Mouse (Mus musculus): ENCODE results near the gene Nek1. TPM values are rescaled to one million over a fixed set of nuclear protein-coding genes. Genes with fewer than 3 reads are reported as not detected.
A peak's percentile ranks its signal among the peaks of the same experiment; 100 is the strongest.
"Not testable (repeated sequence)": the region's sequence is repeated elsewhere in the genome, so short reads cannot be mapped to it uniquely, and the experiment has no call there.

The Nek1 gene
- total RNA-seq, 4 experiments from 2014 or later: 27.7 to 35.2 (median 30.7) TPM

- not testable (repeated sequence) for DNase-seq (ENCODE audit: low spot score in 2 of 2)
Observed at GRCm38 (mm10) chr8:60984260-60985010, 8.6 kb upstream of the Nek1 start.

DNA sequence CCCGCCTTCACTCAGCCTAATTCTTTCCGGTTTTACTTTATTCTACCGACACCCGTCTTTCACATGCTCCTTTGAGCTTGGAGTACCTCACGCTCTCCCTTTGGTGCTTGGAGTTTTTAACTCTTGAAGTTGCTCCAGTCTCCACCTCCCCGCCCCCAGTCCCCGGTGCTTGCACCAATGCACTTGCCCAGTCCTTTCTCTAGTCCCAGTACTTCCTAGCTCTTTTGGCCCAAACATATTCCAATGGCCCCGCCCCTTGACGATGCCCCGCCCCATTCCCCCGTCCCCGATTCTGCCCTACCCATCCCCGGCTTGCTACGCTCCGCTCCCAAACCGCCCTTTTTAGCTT, 460 bp upstream of the Nek1 start:
- peak in 1 of 2 experiments; percentile 63 for DNase-seq (ENCODE audit: low spot score in 2 of 2)

DNA sequence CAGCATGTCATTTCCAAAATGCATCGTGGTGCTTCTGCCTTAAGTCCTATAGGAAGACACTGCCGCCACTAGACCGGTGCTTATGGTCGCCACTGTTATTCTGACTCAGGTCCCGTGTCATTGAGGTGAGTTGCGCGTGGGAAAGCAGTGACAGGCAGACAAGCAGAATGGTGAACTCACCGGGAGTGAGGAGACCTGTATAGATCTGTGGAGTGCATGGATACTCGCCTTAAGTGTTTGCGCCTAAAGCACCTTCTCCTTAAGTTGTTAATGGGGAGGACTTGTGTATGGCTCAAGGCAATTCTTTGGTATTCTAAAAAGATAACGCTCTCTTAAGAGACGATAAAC, 618 bp downstream of the Nek1 start:
- no peak for DNase-seq (ENCODE audit: low spot score in 2 of 2)

DNA sequence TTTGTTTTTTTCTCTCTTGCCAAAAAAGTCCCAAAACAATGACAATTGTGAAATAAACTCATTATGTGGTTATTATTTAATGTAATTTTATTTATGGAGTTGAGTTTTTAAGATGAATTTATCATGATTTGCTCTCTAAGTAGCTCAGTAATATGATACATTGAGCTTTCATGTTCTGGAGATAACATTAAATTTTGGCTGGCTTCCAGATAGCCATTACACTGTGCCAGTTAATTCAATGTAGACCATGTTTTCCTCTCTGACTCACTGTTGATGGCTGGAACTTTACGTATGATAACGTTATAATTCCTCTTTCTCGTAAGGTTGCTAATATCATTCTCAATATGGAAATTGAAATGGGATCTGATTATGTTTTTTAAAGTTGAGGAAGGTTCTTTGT, 3.5 kb downstream of the Nek1 start:
- DNase-seq (ENCODE audit: low spot score in 2 of 2): no peak

DNA sequence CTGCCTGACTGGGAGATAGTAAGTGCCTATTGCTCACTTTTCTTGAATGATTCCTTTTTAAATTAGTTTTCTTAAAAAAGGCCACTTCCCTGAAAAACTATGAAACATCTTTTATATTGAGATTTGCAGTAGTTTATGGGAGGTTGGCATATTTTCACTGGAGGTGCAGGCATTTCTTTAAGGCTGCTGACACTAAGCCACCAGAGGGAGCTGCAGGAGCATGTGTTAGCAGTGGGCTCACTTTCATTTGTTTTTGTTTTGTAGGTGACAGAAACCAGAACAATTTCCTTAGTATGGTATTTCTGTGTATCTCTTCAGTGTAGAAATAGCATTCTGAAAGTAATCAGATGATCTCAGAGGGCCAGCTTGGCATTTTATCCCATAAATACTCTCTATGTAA, 49.0 kb downstream of the Nek1 start:
- DNase-seq (ENCODE audit: low spot score in 2 of 2): peak in 1 of 2 experiments; percentile 15

DNA sequence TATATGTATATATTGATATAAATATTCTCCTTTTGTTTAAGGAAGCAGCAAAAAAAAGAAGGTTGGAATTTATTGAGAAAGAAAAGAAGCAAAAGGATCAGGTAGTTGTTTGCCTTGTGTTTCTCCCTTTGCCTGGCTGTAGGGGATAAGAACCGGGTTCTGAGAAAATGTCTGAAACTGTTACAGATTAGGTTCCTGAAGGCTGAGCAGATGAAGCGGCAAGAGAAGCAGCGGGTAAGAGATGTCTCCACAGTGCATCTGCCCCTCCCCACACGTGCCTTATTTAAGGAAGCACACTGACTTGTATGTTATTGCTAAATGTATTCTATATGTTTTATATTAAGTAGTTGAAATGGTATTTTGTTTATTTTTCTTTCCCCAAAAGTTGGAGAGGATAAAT, 50.9 kb downstream of the Nek1 start:
- DNase-seq (ENCODE audit: low spot score in 2 of 2): no peak

- no peak for DNase-seq (ENCODE audit: low spot score in 2 of 2)
Observed at GRCm38 (mm10) chr8:61046816-61047215, 53.8 kb downstream of the Nek1 start.

DNA sequence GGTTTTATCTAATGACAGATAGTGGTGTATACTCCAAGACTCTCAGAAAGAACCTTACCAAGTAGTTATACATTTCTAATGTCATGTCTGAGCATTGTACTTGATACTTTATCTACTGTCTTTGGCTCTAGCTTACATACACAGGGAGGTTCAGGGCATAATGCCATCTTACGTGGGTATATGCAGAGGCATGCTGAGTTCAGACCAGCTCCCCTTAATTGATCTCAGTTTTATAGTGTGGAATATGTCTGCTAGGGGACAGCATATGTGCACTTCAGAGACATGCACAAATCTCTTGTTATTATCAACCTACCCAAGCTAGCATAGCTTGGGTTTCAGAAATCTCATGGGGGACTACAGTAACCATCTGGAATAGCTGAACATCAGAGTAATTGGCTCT, 60.0 kb downstream of the Nek1 start:
- DNase-seq (ENCODE audit: low spot score in 2 of 2): no peak

DNA sequence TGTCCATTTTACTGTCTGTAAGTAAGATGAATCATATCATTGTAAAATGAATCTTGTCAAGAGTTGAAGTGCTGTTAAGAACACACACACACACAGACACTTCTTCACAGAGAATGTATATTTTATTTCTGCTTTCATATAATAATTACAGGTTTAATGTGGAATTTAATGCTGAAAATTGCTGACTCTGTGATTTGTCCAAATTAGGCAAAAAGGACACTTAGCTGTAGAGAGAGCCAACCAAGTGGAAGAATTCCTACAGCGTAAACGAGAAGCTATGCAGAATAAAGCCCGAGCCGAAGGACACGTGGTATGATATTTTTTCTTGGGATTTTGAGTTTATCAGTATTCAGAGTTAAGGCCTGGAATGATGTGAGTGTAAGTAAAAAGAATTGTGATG, 61.3 kb downstream of the Nek1 start:
- no peak for DNase-seq (ENCODE audit: low spot score in 2 of 2)

DNA sequence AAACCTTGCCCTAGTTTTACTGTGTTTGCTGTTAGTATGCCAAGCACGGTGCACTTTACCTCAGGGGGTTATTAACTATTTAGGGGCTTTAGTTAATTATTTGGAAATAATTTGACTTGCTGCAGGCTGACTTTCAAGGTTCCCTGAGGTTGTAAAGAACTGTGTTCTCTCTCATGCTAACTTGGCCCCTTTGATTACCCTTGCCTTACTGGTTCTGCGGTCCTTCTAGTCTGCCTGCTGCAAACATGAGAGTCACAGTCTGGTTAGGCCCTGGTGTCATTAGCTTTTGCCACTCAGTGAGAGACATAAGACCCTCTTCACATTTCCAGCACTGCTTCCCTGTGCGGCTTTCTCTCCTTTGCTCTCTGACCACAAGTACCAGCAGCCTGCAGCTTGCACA, 64.0 kb downstream of the Nek1 start:
- DNase-seq (ENCODE audit: low spot score in 2 of 2): no peak

GRCm38 (mm10) chr8:61059143-61059542, 66.1 kb downstream of the Nek1 start:
- no peak for DNase-seq (ENCODE audit: low spot score in 2 of 2)

GRCm38 (mm10) chr8:61060412-61060811, 67.4 kb downstream of the Nek1 start:
- no peak for DNase-seq (ENCODE audit: low spot score in 2 of 2)

- no peak for DNase-seq (ENCODE audit: low spot score in 2 of 2)
Observed at GRCm38 (mm10) chr8:61075059-61075458, 82.1 kb downstream of the Nek1 start.

- DNase-seq (ENCODE audit: low spot score in 2 of 2): no peak
Observed at GRCm38 (mm10) chr8:61110496-61110895, 117.5 kb downstream of the Nek1 start.

GRCm38 (mm10) chr8:61111940-61112339, 118.9 kb downstream of the Nek1 start:
- DNase-seq (ENCODE audit: low spot score in 2 of 2): no peak

- peak in 1 of 2 experiments; percentile 54 for DNase-seq (ENCODE audit: low spot score in 2 of 2)
Observed at GRCm38 (mm10) chr8:61121631-61122030, 128.6 kb downstream of the Nek1 start.

DNA sequence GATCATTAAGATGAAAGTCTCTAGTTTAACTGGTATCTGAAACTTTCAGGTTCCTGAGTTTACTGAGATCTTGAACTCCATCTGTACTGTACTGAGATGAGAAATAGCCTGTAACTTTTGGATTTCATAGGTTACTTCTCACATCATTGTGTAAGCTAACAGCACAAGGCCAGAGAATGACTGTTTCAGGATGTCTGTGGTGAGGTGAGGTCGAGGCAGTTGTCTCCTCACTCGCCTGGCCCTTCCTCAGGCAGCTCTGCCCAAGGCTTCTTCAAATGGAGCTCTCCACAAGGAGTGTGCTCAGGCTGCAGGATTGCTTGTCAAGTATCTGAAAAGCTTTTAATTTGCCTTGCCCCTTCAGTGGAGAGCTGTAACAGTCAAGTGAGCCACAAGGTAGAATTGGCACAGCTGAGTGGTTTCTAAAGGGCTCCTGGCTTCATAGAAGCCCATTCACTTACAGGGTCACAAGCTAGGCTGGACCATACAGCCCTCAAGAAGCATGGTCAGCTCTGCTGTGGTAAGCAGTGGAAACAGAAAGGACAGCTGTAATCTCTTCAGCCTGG, 134.4 kb downstream of the Nek1 start:
- no peak for DNase-seq (ENCODE audit: low spot score in 2 of 2)

GRCm38 (mm10) chr8:61132561-61133134, 139.7 kb downstream of the Nek1 start:
- DNase-seq (ENCODE audit: low spot score in 2 of 2): no peak

GRCm38 (mm10) chr8:61141869-61142268, 148.9 kb downstream of the Nek1 start:
- DNase-seq (ENCODE audit: low spot score in 2 of 2): no peak

DNA sequence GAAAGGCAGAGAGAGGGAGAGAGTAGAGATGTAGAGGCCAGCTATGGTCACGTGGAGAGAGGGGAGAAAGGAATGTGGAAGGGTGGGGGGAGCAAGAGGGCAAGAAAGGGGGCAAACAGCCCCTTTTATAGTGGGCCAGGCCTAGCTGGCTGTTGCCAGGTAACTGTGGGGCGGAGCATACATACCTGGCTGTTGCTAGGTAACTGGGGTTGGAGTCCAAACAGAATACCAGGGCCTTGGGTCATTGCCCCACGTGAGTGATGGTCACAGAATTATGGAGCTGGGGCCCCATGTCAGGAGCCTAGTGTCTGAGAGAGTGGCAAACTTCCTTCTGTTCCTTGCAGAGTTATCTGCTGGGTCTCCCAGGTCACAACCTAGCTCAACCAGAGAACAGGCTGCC, 149.3 kb downstream of the Nek1 start:
- DNase-seq (ENCODE audit: low spot score in 2 of 2): no peak

GRCm38 (mm10) chr8:61142845-61143244, 149.8 kb downstream of the Nek1 start:
- no peak for DNase-seq (ENCODE audit: low spot score in 2 of 2)

DNA sequence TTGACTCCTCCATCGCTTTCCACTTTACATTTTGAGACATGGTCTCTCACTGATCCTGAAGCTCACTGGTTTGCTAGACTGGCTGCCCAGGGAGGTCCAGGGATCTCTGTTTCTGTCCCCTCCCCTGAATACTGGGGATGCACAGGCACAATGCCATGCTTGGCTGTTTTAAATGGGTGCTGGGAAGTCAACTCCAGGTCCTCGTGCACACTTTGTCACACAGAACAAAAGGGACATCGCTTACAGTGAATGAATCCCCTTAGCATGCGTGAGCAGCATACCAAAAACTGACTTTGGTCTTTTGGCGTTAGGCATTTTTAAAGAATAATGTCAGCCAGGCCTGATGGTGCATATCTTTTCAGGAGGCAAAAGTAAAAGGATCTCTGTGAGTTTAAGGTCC, 155.7 kb downstream of the Nek1 start:
- no peak for DNase-seq (ENCODE audit: low spot score in 2 of 2)

- DNase-seq (ENCODE audit: low spot score in 2 of 2): no peak
Observed at GRCm38 (mm10) chr8:61150596-61150995, 157.6 kb downstream of the Nek1 start.
